Mouse (Mus musculus): Measurements from ENCODE around the gene Adam1a. TPM values are rescaled to one million over a fixed set of nuclear protein-coding genes. Genes with fewer than 3 reads are reported as not detected.
"Not testable (repeated sequence)": the region's sequence is repeated elsewhere in the genome, so short reads cannot be mapped to it uniquely, and the experiment has no call there.

Adam1a gene
- total RNA-seq, 2 experiments from 2014 or later, result 7.4 to 9.0 TPM

GRCm38 (mm10) chr5:121518983-121519382 lies 26.3 kb downstream of the Adam1a start:
- intact Hi-C loops (cut with DNase I), result no loop called here
- DNase-seq (ENCODE audit: low spot score in 2 of 2), result no peak

- intact Hi-C loops (cut with DNase I), result no loop called here
- DNase-seq (ENCODE audit: low spot score in 2 of 2), result no peak
Observed at GRCm38 (mm10) chr5:121510009-121510408, 35.3 kb downstream of the Adam1a start.

- no peak for DNase-seq (ENCODE audit: low spot score in 2 of 2)
- intact Hi-C loops (cut with DNase I), result no loop called here
Observed at GRCm38 (mm10) chr5:121506846-121507245, 38.4 kb downstream of the Adam1a start.

DNA sequence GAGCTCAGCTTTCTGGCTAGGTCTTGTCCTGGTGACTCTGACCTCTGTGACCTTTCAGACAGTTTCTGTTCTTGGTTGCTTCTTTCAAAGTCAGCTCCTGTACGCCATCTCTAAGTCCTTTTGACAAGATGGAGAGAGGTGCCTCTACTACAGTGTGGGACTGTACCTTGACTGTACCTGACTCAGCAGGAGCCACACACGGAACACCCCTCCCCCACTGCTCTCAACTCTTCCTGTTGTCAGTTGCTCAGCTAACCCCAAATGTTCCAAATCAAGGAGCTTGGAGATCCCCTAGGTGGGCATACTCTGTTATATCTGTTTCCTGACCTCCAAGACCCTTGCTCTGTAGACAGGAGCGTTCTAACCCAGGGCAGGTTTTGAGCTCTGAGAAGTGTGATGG lies 42.1 kb downstream of the Adam1a start, which contains the start of gene Adam1b:
Gene Adam1b, minus strand, starts transcription at position 205 of the 400 bp plus-strand sequence.
- intact Hi-C loops (cut with DNase I), result no loop called here
- no peak for DNase-seq (ENCODE audit: low spot score in 2 of 2)

DNA sequence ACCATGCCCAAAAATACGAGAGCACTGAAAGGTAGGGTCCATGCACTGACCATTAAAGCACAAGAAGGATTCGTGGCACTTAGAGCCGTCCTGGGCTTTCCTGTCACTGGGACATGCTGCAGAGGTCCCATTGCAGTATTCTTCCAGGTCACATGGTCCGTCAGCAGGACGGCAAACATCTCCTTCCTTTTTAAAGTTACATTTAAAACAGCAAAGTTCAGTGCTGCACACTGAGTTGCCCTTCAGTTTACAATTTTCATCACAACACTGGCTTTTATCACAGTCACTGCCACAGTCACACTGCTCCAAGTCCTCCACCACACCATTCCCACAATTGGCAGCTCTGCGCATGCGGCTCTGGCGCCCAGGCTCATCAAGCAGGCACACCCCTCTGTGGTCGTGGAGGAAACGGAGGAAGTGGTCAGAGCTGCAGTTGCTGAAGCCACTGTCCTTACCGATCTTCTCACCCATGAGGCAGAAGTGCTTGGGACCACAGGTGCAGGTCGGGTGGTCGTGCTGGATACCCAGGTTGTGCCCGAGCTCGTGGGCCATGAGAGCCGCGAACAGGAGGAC lies 43.8 kb downstream of the Adam1a start:
- DNase-seq (ENCODE audit: low spot score in 2 of 2); intact Hi-C loops (cut with DNase I): not testable (repeated sequence)

- intact Hi-C loops (cut with DNase I), result no loop called here
- DNase-seq (ENCODE audit: low spot score in 2 of 2), result no peak
Observed at GRCm38 (mm10) chr5:121500719-121501118, 44.6 kb downstream of the Adam1a start.

GRCm38 (mm10) chr5:121493305-121493704 lies 52.0 kb downstream of the Adam1a start:
- intact Hi-C loops (cut with DNase I), result no loop called here
- peak; percentile 60 to 82 for DNase-seq (ENCODE audit: low spot score in 2 of 2)

DNA sequence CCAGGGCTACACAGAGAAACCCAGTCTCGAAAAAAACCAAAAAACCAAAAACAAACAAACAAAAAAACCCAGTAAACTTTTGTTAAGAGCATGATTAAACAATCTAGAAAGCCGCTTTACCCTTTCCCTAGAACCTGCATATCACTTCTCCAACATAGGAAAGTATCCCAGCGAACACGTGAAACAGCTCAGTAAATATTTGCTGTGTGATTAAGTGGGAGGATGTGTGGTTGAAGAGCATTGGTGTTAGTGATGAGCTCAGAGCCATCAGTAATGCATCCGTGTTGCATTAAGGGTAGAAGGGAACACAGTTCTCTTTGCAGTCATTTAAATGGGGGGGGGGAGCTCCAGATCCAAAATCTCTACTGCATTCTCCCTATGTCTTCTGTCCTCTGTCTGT lies 60.5 kb downstream of the Adam1a start:
- DNase-seq (ENCODE audit: low spot score in 2 of 2), result no peak
- intact Hi-C loops (cut with DNase I), result no loop called here

GRCm38 (mm10) chr5:121477680-121478079 lies 67.6 kb downstream of the Adam1a start:
- peak; percentile 68 to 81 for DNase-seq (ENCODE audit: low spot score in 2 of 2)
- intact Hi-C loops (cut with DNase I), result loop anchor here (2.0 kb wide), 1 partner anchor 25 kb away; the partner anchor contains the start of gene Erp29

DNA sequence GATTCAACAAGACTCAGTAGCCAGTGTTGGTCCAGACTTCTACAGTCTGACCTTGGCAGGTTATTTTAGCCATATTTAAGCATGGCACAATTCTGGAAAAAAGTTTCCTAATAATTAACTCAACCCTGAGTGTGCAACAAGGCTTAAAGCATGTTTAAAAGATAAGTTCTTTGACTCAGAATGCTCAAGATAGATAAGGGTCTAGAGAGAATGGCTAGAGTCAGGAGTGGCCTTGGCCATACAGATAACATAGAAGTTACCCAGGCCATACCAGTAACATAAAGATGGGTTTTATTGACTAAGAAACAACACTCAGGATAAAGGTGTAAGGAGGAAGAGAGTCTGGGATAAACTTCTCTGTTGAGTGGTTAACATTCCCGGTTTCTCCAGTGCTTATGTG lies 69.2 kb downstream of the Adam1a start:
- no peak for DNase-seq (ENCODE audit: low spot score in 2 of 2)
- intact Hi-C loops (cut with DNase I), result loop anchor here (2.0 kb wide), 1 partner anchor 23 kb away; the partner anchor contains the start of gene Erp29

DNA sequence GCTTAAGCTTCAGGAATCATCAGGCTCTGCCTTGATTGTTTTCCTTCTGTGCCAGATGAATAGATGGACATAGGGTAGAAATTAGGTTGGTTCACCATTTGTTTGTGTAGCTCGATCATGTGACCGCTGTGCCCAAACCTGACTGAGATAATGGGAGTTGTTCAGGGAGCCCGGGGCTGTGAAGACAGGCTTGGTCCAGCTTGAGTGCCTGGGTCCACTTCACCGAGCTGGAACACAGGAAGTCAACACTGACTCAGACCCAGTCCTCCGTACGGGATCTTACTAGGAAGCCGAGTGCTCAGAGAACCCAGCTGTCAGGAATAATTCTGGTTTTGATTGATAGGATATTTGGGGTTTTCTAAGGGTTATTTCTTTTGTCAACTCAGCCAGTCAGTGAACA lies 70.7 kb downstream of the Adam1a start:
- DNase-seq (ENCODE audit: low spot score in 2 of 2), result no peak
- intact Hi-C loops (cut with DNase I), result no loop called here

GRCm38 (mm10) chr5:121472411-121472810 lies 72.9 kb downstream of the Adam1a start:
- no peak for DNase-seq (ENCODE audit: low spot score in 2 of 2)
- intact Hi-C loops (cut with DNase I), result no loop called here

DNA sequence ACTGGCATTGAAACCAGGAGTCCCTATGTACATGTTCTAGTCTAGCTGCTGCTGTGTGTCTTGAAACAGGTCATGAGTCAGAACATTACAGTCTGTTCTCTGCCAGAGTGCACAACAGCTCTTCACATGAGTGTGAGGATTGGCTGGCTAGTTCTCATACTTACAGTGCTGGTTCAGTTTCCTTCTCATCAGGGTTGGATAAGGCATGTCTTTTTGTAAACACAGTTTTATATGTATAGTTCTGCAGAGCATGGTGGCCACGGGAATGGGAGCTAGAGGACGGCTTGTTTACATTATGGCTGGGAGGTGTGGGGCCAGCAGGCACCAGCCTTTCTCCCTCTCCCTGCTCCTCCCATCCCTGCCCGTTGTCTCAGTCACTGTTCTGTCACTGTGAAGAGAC lies 75.7 kb downstream of the Adam1a start:
- no peak for DNase-seq (ENCODE audit: low spot score in 2 of 2)
- intact Hi-C loops (cut with DNase I), result no loop called here

Other genes with a start within 250 kb of the Adam1a start
- 10 to 100 TPM; 90.1 to 95.7 TPM for gene Trafd1, start 159.8 kb downstream of the Adam1a start, total RNA-seq (2021)
- gene Naa25, start 147.5 kb downstream of the Adam1a start, total RNA-seq (2021), result 10 to 100 TPM; 45.8 to 48.0 TPM
- 1 to 10 TPM; 5.7 to 6.8 TPM for gene Tmem116, start 93.6 kb downstream of the Adam1a start, total RNA-seq (2021)
- gene Erp29, start 93.0 kb downstream of the Adam1a start, total RNA-seq (2021), result 100 to 1,000 TPM; 152 to 170 TPM
- not detected for gene Adam1b, start 42.0 kb downstream of the Adam1a start, total RNA-seq (2021)
- gene Gm42878, start within 50 bp of the Adam1a start, total RNA-seq (2021), result not detected
- gene Mapkapk5, start 423 bp upstream of the Adam1a start, total RNA-seq (2021), result 10 to 100 TPM; 78.9 to 82.4 TPM
- 10 to 100 TPM; 77.4 to 87.7 TPM for gene Aldh2, start 48.3 kb upstream of the Adam1a start, total RNA-seq (2021)
- gene Acad12, start 73.5 kb upstream of the Adam1a start, total RNA-seq (2021), result 1 to 10 TPM; 5.0 to 5.5 TPM
- gene Acad10, start 115.0 kb upstream of the Adam1a start, total RNA-seq (2021), result 1 to 10 TPM; 3.1 to 3.3 TPM
- gene Brap, start 115.1 kb upstream of the Adam1a start, total RNA-seq (2021), result 10 to 100 TPM; 55.0 to 59.1 TPM
- 100 to 1,000 TPM; 256 TPM for gene Atxn2, start 165.9 kb upstream of the Adam1a start, total RNA-seq (2021)

All from left cerebral cortex, postnatal 14 days (tissue).